Mouse (Mus musculus) ES-E14 (cell line): ENCODE data around the gene Il17rb. TPM values are rescaled to one million over a fixed set of nuclear protein-coding genes. Genes with fewer than 3 reads are reported as not detected.

Source experiments
- DNase-seq: peaks from one replicate; pipeline ENCODE4 v3.0.0-alpha.2; 2013; ENCODE audit warnings: low read depth, low spot score
- H3K27ac ChIP-seq: 2 replicates; pipeline ENCODE4 v1.5.1; 2012; ENCODE audit warnings: low read depth, mild to moderate bottlenecking, low read length, moderate library complexity, mixed read lengths; ENCODE audit not compliant: poor library complexity, insufficient read depth, severe bottlenecking
- H3K36me3 ChIP-seq: 2 replicates; pipeline ENCODE4 v1.6.1; 2012; ENCODE audit warnings: mild to moderate bottlenecking, low read length, moderate library complexity, mixed read lengths; ENCODE audit not compliant: control insufficient read depth, poor library complexity, insufficient read depth, severe bottlenecking
- H3K4me1 ChIP-seq, 2 experiments: fragments of 150-350 bp in 1 of 2; sonication (generic) in 1 of 2; 2 replicates each; pipeline ENCODE4 v1.6.1; 2012; ENCODE audit warnings: low read length in 2 of 2, mild to moderate bottlenecking in 1 of 2, mixed read lengths in 1 of 2; ENCODE audit not compliant: control insufficient read depth in 2 of 2, insufficient read depth in 2 of 2, poor library complexity in 1 of 2
- H3K4me3 ChIP-seq, 2 experiments: fragments of 150-350 bp in 1 of 2; sonication (generic) in 1 of 2; 2 replicates each; pipeline ENCODE4 v1.5.1; 2012; ENCODE audit warnings: low read length in 2 of 2, low read depth in 1 of 2, mild to moderate bottlenecking in 1 of 2, mixed read lengths in 1 of 2; ENCODE audit not compliant: insufficient read depth in 1 of 2, poor library complexity in 1 of 2, severe bottlenecking in 1 of 2
- H3K9ac ChIP-seq: 2 replicates; pipeline ENCODE4 v1.6.1; 2012; ENCODE audit warnings: low read depth, mild to moderate bottlenecking, low read length, mixed read lengths; ENCODE audit not compliant: poor library complexity, insufficient read depth, severe bottlenecking
- H3K9me3 ChIP-seq: fragments of 150-350 bp; sonication (generic); 2 replicates; pipeline ENCODE4 v1.6.1; 2012; ENCODE audit warnings: low read depth, mild to moderate bottlenecking, low read length; ENCODE audit not compliant: control insufficient read depth, insufficient read depth
- CHD2 ChIP-seq: IDR thresholded peaks from 2 replicates; pipeline ENCODE4 v1.6.1; 2014; ENCODE audit warnings: mild to moderate bottlenecking, low read depth, low read length, inconsistent platforms
- HCFC1 ChIP-seq: IDR thresholded peaks from 2 replicates; pipeline ENCODE4 v1.6.1; 2012; ENCODE audit warnings: low read length, inconsistent platforms, borderline replicate concordance; ENCODE audit not compliant: insufficient read depth
- MAFK ChIP-seq: IDR thresholded peaks from 2 replicates; pipeline ENCODE4 v1.6.1; 2014; ENCODE audit warnings: mild to moderate bottlenecking, low read depth, low read length, inconsistent platforms; ENCODE audit not compliant: insufficient read depth
- ZC3H11A ChIP-seq: IDR thresholded peaks from 2 replicates; pipeline ENCODE4 v1.6.1; 2012; ENCODE audit warnings: low read depth, mild to moderate bottlenecking, inconsistent platforms, low read length, borderline replicate concordance
- ZNF384 ChIP-seq: IDR thresholded peaks from 2 replicates; pipeline ENCODE4 v1.6.1; 2012; ENCODE audit warnings: low read depth, low read length, inconsistent platforms
- in situ Hi-C, 2 experiments: fragments of 600-800 bp; cut with MboI; formaldehyde crosslinking; loops; one replicate each; pipeline ENCODE4 v1.15.1; 2025; ENCODE audit warnings: low sequenced_read_pairs in 2 of 2, inconsistent platforms in 1 of 2; ENCODE audit not compliant: unreplicated experiment in 2 of 2
- total RNA-seq: library from RNA; depleted of rRNA; stranded (reverse); fragments of 300-350 nt; gene quantifications from 2 replicates; pipeline ENCODE4 v1.2.3, GENCODE M21; 2012

The Il17rb gene
- total RNA-seq, 1 experiment = 0.62 TPM

DNA sequence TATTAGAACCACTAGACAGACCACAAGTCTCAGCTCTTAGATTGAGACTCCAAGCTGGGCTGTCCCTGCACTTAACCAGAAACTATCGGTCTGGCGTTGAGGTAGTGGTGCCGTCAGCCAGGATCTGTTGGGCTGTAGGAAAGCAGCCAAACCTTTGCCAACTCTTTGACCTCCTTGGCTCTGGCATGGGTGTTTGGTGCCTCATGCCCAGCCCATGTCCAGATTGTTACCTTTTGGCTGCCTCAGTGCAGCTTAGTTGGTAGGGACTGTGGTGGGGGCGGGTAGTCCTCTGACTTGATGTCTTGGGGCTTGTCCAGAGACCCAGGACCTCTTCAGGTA lies 9.7 kb upstream of the Il17rb start:
- Histone ChIP-seq H3K4me3 (no peak overlapping the region), H3K4me1 (no peaks in the 10 kb centered on the region), H3K27ac (no peak overlapping the region), H3K9me3 (no peaks in the 10 kb centered on the region), H3K36me3 (no peaks in the 10 kb centered on the region; the same call in 1 of the 2 replicates), H3K9ac (no peak overlapping the region)
- TF ChIP-seq CHD2 = no peak
- DNase-seq = no peak
- in situ Hi-C loops = no loop called here

- no peaks in the 10 kb centered on the region for H3K4me1 ChIP-seq
- in situ Hi-C loops = no loop called here
- no peak overlapping the region for H3K27ac ChIP-seq
- no peak for DNase-seq
- TF ChIP-seq HCFC1 = no peak
- TF ChIP-seq ZNF384 = no peak
- no peak for TF ChIP-seq MAFK
- TF ChIP-seq CHD2 = no peak
- TF ChIP-seq ZC3H11A = no peak
- no peaks in the 10 kb centered on the region; the same call in 1 of the 2 replicates for H3K36me3 ChIP-seq
- no peaks in the 10 kb centered on the region for H3K9me3 ChIP-seq
- H3K9ac ChIP-seq = no peak overlapping the region
- H3K4me3 ChIP-seq = no peak overlapping the region
Observed at GRCm38 (mm10) chr14:30017794-30018462, 9.2 kb upstream of the Il17rb start.

DNA sequence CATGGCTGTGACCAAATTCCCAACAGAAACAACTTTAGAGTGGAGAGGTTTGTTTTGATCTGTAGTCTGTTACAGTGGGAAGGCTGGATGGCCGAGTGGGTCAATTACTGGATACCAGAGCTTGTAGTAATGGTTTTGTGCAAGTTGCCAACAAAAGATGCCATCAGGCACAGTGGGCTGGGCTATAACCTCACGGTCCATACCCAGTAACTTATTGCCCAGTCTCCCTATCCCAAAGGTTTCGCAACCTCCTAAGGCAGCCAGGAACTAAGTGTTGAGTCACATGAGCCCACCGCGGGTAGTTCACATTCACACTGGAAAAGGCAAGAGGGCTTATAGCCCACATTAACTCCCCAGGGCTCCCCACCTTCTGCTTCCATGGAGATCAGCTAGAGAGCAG lies 8.0 kb upstream of the Il17rb start:
- Histone ChIP-seq H3K4me1 (no peaks in the 10 kb centered on the region), H3K9ac (no peak overlapping the region), H3K36me3 (no peaks in the 10 kb centered on the region; the same call in 1 of the 2 replicates), H3K4me3 (no peak overlapping the region), H3K9me3 (no peaks in the 10 kb centered on the region), H3K27ac (no peak overlapping the region)
- in situ Hi-C loops = no loop called here
- TF ChIP-seq ZC3H11A = no peak
- no peak for TF ChIP-seq HCFC1
- DNase-seq = no peak

DNA sequence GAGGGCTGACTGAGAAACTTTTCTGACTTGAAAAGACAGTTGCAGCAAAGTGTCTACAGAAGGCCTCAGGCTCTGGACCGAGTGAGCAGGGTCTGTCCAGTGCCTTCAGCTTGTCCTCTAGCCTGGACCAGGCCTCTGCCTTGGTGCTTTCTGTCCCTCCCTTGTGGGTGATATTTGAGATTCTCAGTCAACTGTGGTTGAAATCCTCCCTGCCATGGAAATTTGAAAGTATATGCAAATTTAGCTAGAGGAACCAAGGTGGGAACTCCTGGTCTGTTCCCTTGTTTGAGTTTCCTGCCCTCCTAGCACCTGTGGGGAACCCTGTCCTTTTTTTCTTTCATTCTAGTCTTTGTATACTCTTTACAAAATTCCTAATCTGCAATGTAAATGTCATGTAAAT lies 6.3 kb upstream of the Il17rb start:
- no peak overlapping the region for H3K27ac ChIP-seq
- H3K4me3 ChIP-seq = no peak overlapping the region

GRCm38 (mm10) chr14:30014487-30014886 lies 5.8 kb upstream of the Il17rb start:
- TF ChIP-seq MAFK = no peak
- H3K9me3 ChIP-seq = no peaks in the 10 kb centered on the region
- no peak for DNase-seq
- no peaks in the 10 kb centered on the region for H3K4me1 ChIP-seq
- no peaks in the 10 kb centered on the region; the same call in 1 of the 2 replicates for H3K36me3 ChIP-seq
- H3K4me3 ChIP-seq = no peak overlapping the region
- no peak overlapping the region for H3K9ac ChIP-seq
- in situ Hi-C loops = no loop called here
- H3K27ac ChIP-seq = no peak overlapping the region; the same call in 1 of the 2 replicates

More for the DNA sequence above, 6.3 kb upstream of the Il17rb start:
- H3K4me1 ChIP-seq = no peaks in the 10 kb centered on the region
- in situ Hi-C loops = no loop called here
- no peak overlapping the region for H3K9ac ChIP-seq
- no peaks in the 10 kb centered on the region; the same call in 1 of the 2 replicates for H3K36me3 ChIP-seq
- DNase-seq = no peak
- TF ChIP-seq ZC3H11A = no peak
- TF ChIP-seq MAFK = no peak
- TF ChIP-seq ZNF384 = no peak
- no peak for TF ChIP-seq CHD2
- TF ChIP-seq HCFC1 = no peak
- no peaks in the 10 kb centered on the region for H3K9me3 ChIP-seq
